Mouse (Mus musculus): ENCODE data around the gene D6Ertd527e.

- TF ChIP-seq CTCF (IDR thresholded peaks at IDR 0.05; ENCODE audit: borderline replicate concordance, insufficient read depth, low read depth, low read length) (no peak), POLR2A (IDR thresholded peaks at IDR 0.05; ENCODE audit: borderline replicate concordance, insufficient read depth, low read length) (no peak)
Measured at GRCm38 (mm10) chr6:87142239-87142638, 37.7 kb downstream of the D6Ertd527e start.

Measured in cerebellum, adult 2 months (tissue).